Mouse (Mus musculus): Measurements from ENCODE around the gene Slamf1.

DNA sequence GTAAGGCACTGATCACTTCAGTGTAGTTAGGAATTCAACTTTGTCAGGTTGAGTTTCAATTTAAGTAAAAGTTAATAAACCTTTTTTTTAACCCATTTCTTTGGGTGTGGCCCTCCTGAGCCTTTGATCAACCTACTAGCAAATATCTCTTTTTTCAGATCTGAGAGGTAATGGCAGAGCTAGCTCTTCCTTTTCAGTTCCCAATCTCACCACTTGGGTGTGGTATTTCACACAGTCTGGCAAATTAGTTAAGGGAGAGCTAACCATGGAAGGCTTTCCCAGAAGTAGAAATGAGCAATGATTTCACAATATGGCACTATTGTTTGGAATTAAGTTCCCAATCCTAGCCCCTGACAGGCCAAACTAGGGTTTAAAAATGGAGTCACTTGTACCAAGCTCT lies 59.2 kb downstream of the Slamf1 start:
- no peak for TF ChIP-seq POLR2A (IDR thresholded peaks at IDR 0.05; ENCODE audit: low read depth, low read length)
- TF ChIP-seq CTCF (IDR thresholded peaks at IDR 0.05; ENCODE audit: extremely low read depth, insufficient read depth, insufficient read length, insufficient replicate concordance), result peak; percentile 29; the same call in 1 of the 2 replicates

Data from spleen, adult 2 months (tissue).